ENCODE assay signal across 9 mouse cellular contexts in genomic region chr5:35770891-35771663, GRCm38 (mm10). TPM values are rescaled to one million over a fixed set of nuclear protein-coding genes. Genes with fewer than 3 reads are reported as not detected.
A peak's percentile ranks its signal among the peaks of the same experiment; 100 is the strongest.
DNase-seq lines count a peak whose midpoint lies in the region; ATAC-seq and TF ChIP-seq lines count a peak whose summit lies in the region.
"Had no signal": no experiment of that assay in that cellular context is flagged by ENCODE, and none has a peak within 500 bp of the region (broad histone marks: within the 10 kb centered on the region; RNA-seq: fewer than 3 reads in every experiment).

No protein-coding gene starts in this region.

- no peak for TF ChIP-seq CTCF in gastrocnemius, adult 2 months (IDR thresholded peaks at IDR 0.05)

- H3K4me3 ChIP-seq in gastrocnemius, adult 2 months = peak overlapping the region; percentile 28; the same call in 1 of the 2 replicates
- H3K4me3 ChIP-seq in hindbrain, embryonic 16.5 days (ENCODE audit: low read length) = no peak overlapping the region
- H3K4me3 ChIP-seq: embryonic facial prominence, embryonic 13.5 days; limb, embryonic 12.5 days had no signal

- H3K36me3 ChIP-seq in hindbrain, embryonic 16.5 days (ENCODE audit: control insufficient read depth, insufficient read depth, low read length) = no peaks in the 10 kb centered on the region
- H3K36me3 ChIP-seq: embryonic facial prominence, embryonic 13.5 days; limb, embryonic 12.5 days had no signal

- intact Hi-C loops in gastrocnemius, adult 2 months (cut with DNase I) = no loop called here

- no peaks in the 10 kb centered on the region for H3K27me3 ChIP-seq in hindbrain, embryonic 16.5 days (replicated peaks; ENCODE audit: control insufficient read depth, insufficient read depth, low read length)
- H3K27me3 ChIP-seq: embryonic facial prominence, embryonic 13.5 days had no signal

- H3K9ac ChIP-seq in hindbrain, embryonic 16.5 days (ENCODE audit: low read depth, low read length) = no peak overlapping the region
- H3K9ac ChIP-seq: embryonic facial prominence, embryonic 13.5 days; limb, embryonic 12.5 days had no signal

- no peak overlapping the region for H3K4me2 ChIP-seq in hindbrain, embryonic 16.5 days (ENCODE audit: low read length)
- H3K4me2 ChIP-seq: embryonic facial prominence, embryonic 13.5 days; limb, embryonic 12.5 days had no signal

- peak overlapping the region; percentile 89 for H3K27ac ChIP-seq in gastrocnemius, adult 2 months
- no peak overlapping the region for H3K27ac ChIP-seq in hindbrain, embryonic 16.5 days (ENCODE audit: low read depth, low read length)
- H3K27ac ChIP-seq: embryonic facial prominence, embryonic 13.5 days; limb, embryonic 12.5 days had no signal

- H3K4me1 ChIP-seq in hindbrain, embryonic 16.5 days (ENCODE audit: control insufficient read depth, insufficient read depth, low read depth, low read length) = peaks cover 11% of the 10 kb centered on the region; the same call in 1 of the 2 replicates

- DNase-seq in thymus, postnatal 10 days (ENCODE audit: low spot score in 2 of 2) = peak; percentile 22 to 35
- DNase-seq in thymus, adult 18-20 months = no peak
- DNase-seq in gastrocnemius, adult 2 months = peak; percentile 83
- DNase-seq in heart, postnatal 4 days = peak; percentile 74
- no peak for DNase-seq in lung, postnatal 36 days
- no peak for DNase-seq in Muller cell, postnatal 12 days (ENCODE audit: inconsistent ontology term)

- WGBS in hindbrain, embryonic 16.5 days = 53% methylated on average over 14 of the region's 14 CpGs

- no peaks in the 10 kb centered on the region for H3K9me3 ChIP-seq in hindbrain, embryonic 16.5 days (ENCODE audit: control insufficient read depth, low read length)
- H3K9me3 ChIP-seq: embryonic facial prominence, embryonic 13.5 days; limb, embryonic 12.5 days had no signal

- no peak for ATAC-seq in hindbrain, embryonic 16.5 days

RNA-seq across cellular contexts. Expression of gene Ablim2, which starts 13.4 kb away (rescaled TPM):
- 10 to 100 TPM; 40.7 to 42.5 TPM for total RNA-seq in gastrocnemius, adult 2 months (2021)
- total RNA-seq in heart, postnatal 4 days (2021) = 10 to 100 TPM; 10.8 to 11.7 TPM
- 39.3 and 40.2 TPM in 2 replicates for polyA plus RNA-seq in hindbrain, embryonic 16.5 days (2015; fragmentation: Nextera tagmentation; extraction: Ambion mirVana)

RNA-seq across cellular contexts. Expression of gene Sh3tc1, which starts 31.3 kb away (rescaled TPM):
- 1 to 10 TPM; 2.2 to 2.4 TPM for total RNA-seq in gastrocnemius, adult 2 months (2021)
- 10 to 100 TPM; 12.9 to 16.2 TPM for total RNA-seq in heart, postnatal 4 days (2021)
- polyA plus RNA-seq in hindbrain, embryonic 16.5 days (2015; fragmentation: Nextera tagmentation; extraction: Ambion mirVana) = 2.6 and 2.7 TPM in 2 replicates

Comparison
In these comparisons a context has a peak if more than half of its experiments do, and no peak if none do; other contexts are left out.
1. DNase-seq: peak in thymus, postnatal 10 days (2 of 2), gastrocnemius, adult 2 months (single experiment) and heart, postnatal 4 days (single experiment); none in thymus, adult 18-20 months (0 of 2), lung, postnatal 36 days (single experiment) and Muller cell, postnatal 12 days (single experiment).
2. RNA of gene Sh3tc1, which starts 31.3 kb away (total RNA-seq): 12.9 to 16.2 TPM in heart, postnatal 4 days; 2.2 to 2.4 TPM in gastrocnemius, adult 2 months; every median in the first group is over 4 times any median in the second.